Mouse (Mus musculus) myocyte (in vitro differentiated cells): ENCODE data around the gene Lgals3bp.

Source experiments
- CEBPB ChIP-seq: IDR thresholded peaks from 2 replicates; pipeline ENCODE4 v1.6.1; 2011; ENCODE audit warnings: mild to moderate bottlenecking, moderate library complexity; ENCODE audit not compliant: poor library complexity, insufficient read depth, severe bottlenecking
- E2F4 ChIP-seq: IDR thresholded peaks from one replicate; pipeline ENCODE4 v1.6.1; 2011; ENCODE audit warnings: mild to moderate bottlenecking, control low read depth, moderate library complexity; ENCODE audit not compliant: insufficient read depth
- POLR2A ChIP-seq: IDR thresholded peaks from one replicate; pipeline ENCODE4 v1.6.1; 2011; ENCODE audit warnings: low read depth, mild to moderate bottlenecking, control low read depth, moderate library complexity; ENCODE audit not compliant: insufficient read length
- POLR2AphosphoS2 ChIP-seq: IDR thresholded peaks from one replicate; pipeline ENCODE4 v1.6.1; 2011; ENCODE audit warnings: low read depth, control low read depth; ENCODE audit not compliant: insufficient read length
- TCF12 ChIP-seq: IDR thresholded peaks from one replicate; pipeline ENCODE4 v1.6.1; 2011; ENCODE audit warnings: mild to moderate bottlenecking, control low read depth; ENCODE audit not compliant: poor library complexity, insufficient read depth, severe bottlenecking
- USF1 ChIP-seq: IDR thresholded peaks from one replicate; pipeline ENCODE4 v1.6.1; 2011; ENCODE audit warnings: low read depth, mild to moderate bottlenecking, control low read depth, moderate library complexity

GRCm38 (mm10) chr11:118372641-118373040 is 29.3 kb downstream of the Lgals3bp start:
- TF ChIP-seq POLR2A = no peak
- no peak for TF ChIP-seq USF1
- TF ChIP-seq CEBPB = no peak
- TF ChIP-seq TCF12 = no peak
- no peak for TF ChIP-seq POLR2AphosphoS2
- TF ChIP-seq E2F4 = no peak
